Mouse (Mus musculus) embryonic facial prominence, embryonic 12.5 days (tissue): Measurements from ENCODE around the gene Ptpro. TPM values are rescaled to one million over a fixed set of nuclear protein-coding genes. Genes with fewer than 3 reads are reported as not detected.
"Not testable (repeated sequence)": the region's sequence is repeated elsewhere in the genome, so short reads cannot be mapped to it uniquely, and the experiment has no call there.

Experiments
- ATAC-seq: fragments of 200-750 bp; cut with Nextera tagmentation; 2 replicates; pipeline ENCODE4 v1.8.0; 2017; ENCODE audit not compliant: insufficient number of reproducible peaks, insufficient read depth, low FRiP score, low TSS enrichment
- H3K27ac ChIP-seq: fragments of 300-500 bp; sonication (generic); 2 replicates; pipeline ENCODE4 v1.5.1; 2016; ENCODE audit warnings: mild to moderate bottlenecking
- H3K27me3 ChIP-seq: fragments of 300-500 bp; sonication (generic); 2 replicates; pipeline ENCODE4 v1.6.1; 2016; ENCODE audit warnings: mild to moderate bottlenecking, moderate library complexity
- H3K36me3 ChIP-seq: fragments of 300-500 bp; sonication (generic); 2 replicates; pipeline ENCODE4 v1.6.1; 2016; ENCODE audit warnings: mild to moderate bottlenecking
- H3K4me1 ChIP-seq: fragments of 300-500 bp; sonication (generic); 2 replicates; pipeline ENCODE4 v1.6.1; 2016
- H3K4me2 ChIP-seq: fragments of 300-500 bp; sonication (generic); replicated peaks from 2 replicates; pipeline ENCODE4 v1.6.1; 2016; ENCODE audit warnings: mild to moderate bottlenecking, moderate library complexity
- H3K4me3 ChIP-seq: fragments of 300-500 bp; sonication (generic); 2 replicates; pipeline ENCODE4 v1.5.1; 2016; ENCODE audit warnings: mild to moderate bottlenecking
- H3K9ac ChIP-seq: fragments of 300-500 bp; sonication (generic); 2 replicates; pipeline ENCODE4 v1.6.1; 2016; ENCODE audit warnings: mild to moderate bottlenecking, moderate library complexity
- H3K9me3 ChIP-seq: fragments of 300-500 bp; sonication (generic); 2 replicates; pipeline ENCODE4 v1.6.1; 2016; ENCODE audit warnings: mild to moderate bottlenecking, moderate library complexity
- WGBS: fragments of 180-500 bp; shearing (Covaris S2); methylation state at CpG from one replicate; pipeline ENCODE4 v1.1.7; 2016; 5-methylcytosine and 5-hydroxymethylcytosine counted together
- polyA plus RNA-seq: library from polyadenylated mRNA; unstranded; fragments of >200 nt; fragmentation: Nextera tagmentation; extraction: Ambion mirVana; gene quantifications from 2 replicates; pipeline ENCODE4 v1.2.1, GENCODE M21; 2016

The Ptpro gene
- polyA plus RNA-seq, 1 experiment from 2014 or later, result 3.7 TPM

DNA sequence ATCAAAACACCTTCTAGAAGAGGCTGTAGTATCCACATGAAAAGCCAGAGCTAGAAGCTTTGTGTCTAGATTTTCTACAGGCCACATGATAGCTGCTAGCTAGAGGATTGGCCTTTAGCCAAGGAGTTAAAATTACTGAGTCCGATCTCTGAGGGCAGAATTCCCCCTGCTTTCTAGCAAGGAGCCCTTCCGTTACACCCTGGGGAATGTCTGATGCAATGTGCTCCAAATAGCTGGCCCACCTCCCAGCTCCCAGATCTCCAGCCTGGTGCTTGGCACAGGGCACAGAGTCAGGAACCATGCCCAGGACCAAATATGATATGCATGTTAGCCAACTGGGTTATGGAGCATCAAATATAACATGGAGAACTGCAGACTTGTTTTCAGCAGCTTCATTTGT lies 213.1 kb downstream of the Ptpro start:
- H3K4me2 ChIP-seq, result no peak overlapping the region
- H3K9ac ChIP-seq, result no peak overlapping the region; the same call in 1 of the 2 replicates
- H3K4me3 ChIP-seq, result no peak overlapping the region
- H3K27me3 ChIP-seq, result no peaks in the 10 kb centered on the region
- no peaks in the 10 kb centered on the region for H3K36me3 ChIP-seq
- WGBS, result 25% methylated on average over 2 of the region's 2 CpGs
- no peaks in the 10 kb centered on the region for H3K9me3 ChIP-seq
- peaks cover 4% of the 10 kb centered on the region; the same call in 1 of the 2 replicates for H3K4me1 ChIP-seq
- peak; percentile 42; the same call in 1 of the 2 replicates for ATAC-seq
- no peak overlapping the region for H3K27ac ChIP-seq

DNA sequence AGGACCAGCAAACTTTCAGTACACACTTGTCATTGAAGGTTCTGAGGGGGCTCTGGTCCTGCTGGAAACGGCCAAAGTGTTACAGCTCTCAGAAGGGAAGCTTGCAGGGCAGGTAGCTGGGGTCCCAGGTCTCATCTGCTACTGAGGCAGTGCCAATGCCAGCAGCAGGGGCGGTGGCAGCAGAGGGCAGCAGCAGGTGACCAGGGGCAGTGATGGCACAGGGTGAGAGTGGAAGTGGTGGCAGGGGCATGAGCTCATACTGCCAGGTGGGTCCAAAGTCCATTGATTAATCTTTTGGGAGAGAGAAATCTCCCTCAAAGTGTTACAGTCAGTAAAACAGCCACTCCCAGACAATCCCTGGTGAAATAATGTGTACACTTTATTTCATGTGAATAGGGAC lies 214.1 kb downstream of the Ptpro start:
- H3K36me3 ChIP-seq, result no peaks in the 10 kb centered on the region
- WGBS, result 78% methylated on average over 2 of the region's 2 CpGs
- no peak overlapping the region for H3K4me2 ChIP-seq
- H3K27ac ChIP-seq, result no peak overlapping the region
- peaks cover 13% of the 10 kb centered on the region for H3K4me1 ChIP-seq
- H3K27me3 ChIP-seq, result no peaks in the 10 kb centered on the region
- H3K9me3 ChIP-seq, result no peaks in the 10 kb centered on the region
- H3K9ac ChIP-seq, result no peak overlapping the region
- no peak for ATAC-seq
- no peak overlapping the region for H3K4me3 ChIP-seq

DNA sequence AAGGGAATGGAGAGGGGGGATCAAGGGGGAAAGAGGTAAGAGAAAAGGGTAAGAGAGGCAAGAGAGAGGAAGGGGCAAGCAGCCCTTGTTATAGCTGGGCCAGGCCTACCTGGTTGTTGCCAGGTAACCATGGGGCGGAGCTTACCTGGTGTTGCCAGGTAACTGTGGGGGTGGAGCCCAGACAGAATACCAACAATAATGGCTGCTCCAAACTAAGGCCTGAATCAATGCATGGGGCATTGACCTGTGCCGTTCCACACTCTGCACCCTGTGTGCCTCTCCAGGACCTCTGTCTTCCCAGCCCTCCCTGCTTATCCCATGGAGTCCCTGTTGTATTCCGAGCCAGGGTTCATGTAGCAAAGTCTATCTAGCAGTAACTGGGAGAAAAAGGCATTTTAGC lies 215.6 kb downstream of the Ptpro start:
- 92% methylated on average over 3 of the region's 3 CpGs for WGBS
- no peak overlapping the region for H3K27ac ChIP-seq
- ATAC-seq, result no peak
- H3K9me3 ChIP-seq, result no peaks in the 10 kb centered on the region
- H3K4me2 ChIP-seq, result no peak overlapping the region
- H3K27me3 ChIP-seq, result no peaks in the 10 kb centered on the region
- no peak overlapping the region for H3K9ac ChIP-seq
- H3K4me1 ChIP-seq, result peaks cover 18% of the 10 kb centered on the region
- no peak overlapping the region for H3K4me3 ChIP-seq
- no peaks in the 10 kb centered on the region for H3K36me3 ChIP-seq

DNA sequence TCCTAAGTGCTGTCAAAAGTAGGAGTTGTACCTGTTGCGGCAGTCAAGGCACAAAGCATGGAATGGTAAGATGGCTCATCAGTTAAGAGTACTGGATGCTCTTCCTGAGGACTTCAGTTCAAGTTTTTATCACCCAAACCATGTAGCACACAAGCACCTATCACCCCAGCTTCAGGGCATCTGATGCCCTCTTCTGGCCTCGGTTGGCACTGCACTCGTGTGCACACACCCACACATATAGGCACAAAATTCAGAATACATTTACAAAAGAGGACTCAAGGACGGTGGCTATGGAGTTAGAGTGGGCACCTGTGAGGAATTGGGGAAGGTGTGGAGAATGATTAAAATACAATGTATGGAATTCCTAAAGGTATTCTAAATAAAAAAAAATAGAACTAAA lies 217.4 kb downstream of the Ptpro start:
- H3K27ac ChIP-seq, result no peak overlapping the region
- H3K27me3 ChIP-seq, result no peaks in the 10 kb centered on the region
- H3K4me3 ChIP-seq, result no peak overlapping the region
- peaks cover 18% of the 10 kb centered on the region for H3K4me1 ChIP-seq
- ATAC-seq, result no peak
- no peaks in the 10 kb centered on the region for H3K36me3 ChIP-seq
- 94% methylated on average over 4 of the region's 4 CpGs for WGBS
- H3K4me2 ChIP-seq, result no peak overlapping the region
- no peaks in the 10 kb centered on the region for H3K9me3 ChIP-seq
- H3K9ac ChIP-seq, result no peak overlapping the region

DNA sequence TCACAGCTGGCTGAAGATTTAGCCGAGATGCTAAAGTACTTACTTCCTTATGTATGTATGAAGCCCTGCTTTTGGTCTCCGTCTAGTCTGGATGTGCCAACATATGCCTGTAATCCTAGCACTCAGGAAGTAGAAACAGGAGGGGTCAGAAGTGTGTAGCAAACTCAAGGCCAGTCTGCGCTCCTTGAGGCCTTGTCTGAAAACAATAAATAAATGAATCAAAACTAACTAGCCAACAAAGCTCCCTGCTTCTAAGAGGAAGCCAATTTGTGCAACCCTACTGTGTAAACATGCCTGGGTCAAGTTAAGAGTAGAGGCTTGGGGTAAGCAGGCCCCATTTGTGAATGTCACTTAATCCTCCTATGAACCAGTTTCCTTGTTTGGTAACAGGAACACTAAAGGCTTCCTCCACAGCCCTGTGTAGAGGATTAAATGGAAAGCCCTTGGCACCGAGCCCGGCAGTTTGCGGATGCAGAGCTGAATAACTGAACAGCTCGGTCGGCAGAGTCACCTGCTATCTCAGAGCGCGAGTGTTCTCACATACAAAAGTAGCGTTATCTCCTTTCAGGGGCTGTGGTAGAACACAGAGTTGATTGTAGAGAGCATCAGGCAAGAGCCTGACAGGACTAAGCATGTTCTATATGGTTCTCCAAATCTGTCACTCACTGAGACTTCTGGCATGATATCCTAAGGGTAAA lies 218.9 kb downstream of the Ptpro start:
- Histone ChIP-seq H3K27me3 (no peaks in the 10 kb centered on the region), H3K9me3 (0 out of 2 replicates have a peak, but pooled peaks cover 3% of the 10 kb centered on the region), H3K27ac (peak overlapping the region; percentile 65), H3K4me2 (no peak overlapping the region), H3K9ac (no peak overlapping the region), H3K4me1 (peaks cover 14% of the 10 kb centered on the region), H3K36me3 (no peaks in the 10 kb centered on the region), H3K4me3 (no peak overlapping the region)
- ATAC-seq, result peak; percentile 79
- 33% methylated on average over 11 of the region's 11 CpGs for WGBS

DNA sequence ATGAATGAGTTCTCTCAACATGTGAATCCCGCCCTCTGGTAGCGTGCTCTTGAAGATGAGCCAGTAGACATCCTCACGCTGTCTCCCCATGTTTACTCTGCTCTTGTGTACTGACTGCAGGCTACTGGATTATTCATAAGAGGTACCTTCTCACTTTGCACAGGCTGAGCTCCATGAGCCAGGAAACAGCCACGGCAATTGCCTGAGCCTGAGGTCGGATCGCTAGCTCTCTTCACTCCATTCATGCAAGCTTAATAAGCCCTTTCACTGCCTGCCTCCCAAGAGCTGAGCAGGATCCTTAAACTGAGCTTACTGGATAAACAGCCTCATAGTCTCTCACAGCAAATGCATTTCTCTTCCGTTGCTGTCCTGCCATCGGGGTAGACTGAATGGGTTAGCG lies 220.0 kb downstream of the Ptpro start:
- Histone ChIP-seq H3K27me3 (no peaks in the 10 kb centered on the region), H3K27ac (no peak overlapping the region), H3K4me2 (no peak overlapping the region), H3K9ac (no peak overlapping the region), H3K4me3 (no peak overlapping the region), H3K9me3 (0 out of 2 replicates have a peak, but pooled peaks cover 3% of the 10 kb centered on the region), H3K36me3 (no peaks in the 10 kb centered on the region), H3K4me1 (peaks cover 14% of the 10 kb centered on the region)
- WGBS, result 74% methylated on average over 9 of the region's 9 CpGs
- ATAC-seq, result no peak

DNA sequence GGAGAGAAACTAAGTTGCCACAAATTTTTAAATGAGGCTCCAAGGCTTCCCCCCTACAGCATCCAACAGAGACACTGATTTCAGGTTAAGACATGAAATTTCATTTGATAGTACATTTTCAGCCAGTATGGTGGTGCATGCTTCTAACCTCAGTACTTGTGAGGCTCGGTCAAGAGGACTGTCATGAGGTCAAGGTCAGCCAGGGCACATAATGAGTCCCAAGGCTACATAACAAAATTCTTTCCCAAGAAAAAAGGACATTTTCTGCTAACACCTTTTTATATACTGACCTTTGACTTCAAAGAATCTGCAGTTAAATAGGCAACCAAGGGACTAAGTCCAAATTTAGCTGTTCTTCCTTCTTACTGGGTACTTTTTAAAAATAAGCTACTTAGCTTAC lies 221.3 kb downstream of the Ptpro start:
- Histone ChIP-seq H3K27me3 (no peaks in the 10 kb centered on the region), H3K4me2 (no peak overlapping the region), H3K27ac (no peak overlapping the region), H3K9ac (no peak overlapping the region), H3K4me1 (peaks cover 14% of the 10 kb centered on the region), H3K4me3 (no peak overlapping the region), H3K36me3 (no peaks in the 10 kb centered on the region), H3K9me3 (0 out of 2 replicates have a peak, but pooled peaks cover 3% of the 10 kb centered on the region)
- ATAC-seq, result no peak
- 45% methylated on average over 1 of the region's 1 CpGs for WGBS

DNA sequence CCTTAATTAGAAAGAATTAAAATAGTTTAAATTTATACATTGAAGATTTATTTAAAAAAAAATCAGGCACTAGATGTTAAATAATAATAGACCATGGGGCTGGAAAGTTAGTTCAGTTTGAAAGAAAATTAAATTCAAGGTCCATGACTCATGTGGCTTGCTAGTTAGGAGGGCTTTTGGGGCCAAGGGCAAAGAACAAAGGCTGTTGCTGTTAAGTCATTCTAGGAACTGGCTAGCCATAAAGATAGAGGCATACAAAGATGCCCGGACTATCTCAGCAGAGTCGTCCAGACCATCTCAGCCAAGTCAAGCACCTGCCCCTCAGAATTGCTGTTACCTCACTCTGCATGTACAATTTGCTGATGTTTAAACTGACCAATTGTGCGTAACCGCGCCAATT lies 223.6 kb downstream of the Ptpro start:
- not testable (repeated sequence) for H3K36me3 ChIP-seq, H3K4me3 ChIP-seq, H3K4me2 ChIP-seq, ATAC-seq, H3K27me3 ChIP-seq, H3K27ac ChIP-seq, H3K9ac ChIP-seq, H3K9me3 ChIP-seq
- 96% methylated on average over 5 of the region's 5 CpGs for WGBS
- peaks cover 10% of the 10 kb centered on the region for H3K4me1 ChIP-seq

DNA sequence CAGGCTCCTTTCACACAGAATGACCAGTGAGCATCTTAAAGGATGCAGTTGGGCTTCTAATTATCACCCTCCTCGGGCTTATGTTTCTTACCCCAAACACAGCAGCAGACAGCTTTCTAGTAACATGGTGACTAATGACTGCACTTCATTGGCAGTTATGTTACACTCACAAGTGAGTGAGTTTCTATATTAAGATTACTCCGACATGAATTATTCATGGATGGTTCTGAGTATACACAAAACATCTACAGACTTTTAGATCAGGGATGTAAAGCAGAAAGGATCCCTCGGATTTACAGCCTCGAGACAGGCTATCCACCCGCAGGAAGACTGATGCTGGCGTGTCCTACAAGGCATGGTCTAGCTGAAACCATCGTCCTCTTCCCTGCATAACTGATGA lies 230.8 kb downstream of the Ptpro start:
- H3K4me2 ChIP-seq, result no peak overlapping the region
- H3K4me1 ChIP-seq, result no peaks in the 10 kb centered on the region
- no peak overlapping the region for H3K4me3 ChIP-seq
- H3K36me3 ChIP-seq, result peaks cover 4% of the 10 kb centered on the region; the same call in 1 of the 2 replicates
- no peak overlapping the region for H3K9ac ChIP-seq
- no peaks in the 10 kb centered on the region for H3K9me3 ChIP-seq
- ATAC-seq, result no peak
- 81% methylated on average over 7 of the region's 7 CpGs for WGBS
- no peak overlapping the region for H3K27ac ChIP-seq
- no peaks in the 10 kb centered on the region; the same call in 1 of the 2 replicates for H3K27me3 ChIP-seq

DNA sequence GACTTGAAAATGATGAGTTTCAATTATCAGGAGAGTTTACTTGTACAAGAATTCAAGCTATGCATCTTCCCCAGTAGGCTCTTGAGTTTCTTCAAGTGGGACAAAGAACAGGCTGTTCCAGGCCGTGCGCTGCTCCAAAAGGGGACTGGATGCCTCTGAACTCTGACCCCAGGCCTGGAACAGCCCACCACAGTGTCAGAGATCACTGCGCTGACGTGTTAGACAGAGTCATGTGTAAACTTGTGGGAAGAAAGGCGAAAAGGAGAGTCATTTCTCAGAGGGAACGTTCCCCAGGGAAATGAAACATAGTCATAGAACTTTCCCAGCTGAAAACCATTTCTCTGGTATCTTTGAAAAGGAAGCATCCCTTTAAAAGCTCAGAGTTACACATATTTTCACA lies 235.3 kb downstream of the Ptpro start:
- no peaks in the 10 kb centered on the region for H3K4me1 ChIP-seq
- H3K4me3 ChIP-seq, result no peak overlapping the region
- no peak overlapping the region for H3K9ac ChIP-seq
- no peaks in the 10 kb centered on the region; the same call in 1 of the 2 replicates for H3K27me3 ChIP-seq
- no peak overlapping the region for H3K4me2 ChIP-seq
- H3K36me3 ChIP-seq, result no peaks in the 10 kb centered on the region
- no peak for ATAC-seq
- 24% methylated on average over 6 of the region's 6 CpGs for WGBS
- no peaks in the 10 kb centered on the region for H3K9me3 ChIP-seq
- H3K27ac ChIP-seq, result no peak overlapping the region

DNA sequence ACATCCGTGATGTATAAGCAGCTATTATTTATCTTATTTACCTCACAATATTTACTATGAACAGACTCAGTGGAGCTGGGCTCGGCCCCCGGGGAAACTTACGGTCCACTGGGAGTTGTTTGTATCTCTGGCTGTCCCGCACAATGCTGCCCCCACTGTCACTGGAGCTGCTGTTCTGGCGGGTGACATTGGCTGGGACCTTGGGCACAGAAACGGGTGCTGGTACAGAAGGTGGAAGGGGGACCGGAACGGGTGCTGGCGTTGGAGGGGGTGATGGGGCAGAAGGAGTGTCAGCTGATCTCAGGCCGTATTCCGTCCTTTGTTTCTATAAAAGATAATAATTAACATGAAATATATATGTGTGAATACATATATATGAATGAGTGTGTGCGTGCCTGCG lies 238.0 kb downstream of the Ptpro start:
- no peak for ATAC-seq
- Histone ChIP-seq H3K27ac (no peak overlapping the region), H3K36me3 (no peaks in the 10 kb centered on the region), H3K9ac (no peak overlapping the region), H3K4me1 (no peaks in the 10 kb centered on the region), H3K27me3 (no peaks in the 10 kb centered on the region), H3K9me3 (no peaks in the 10 kb centered on the region), H3K4me2 (no peak overlapping the region), H3K4me3 (no peak overlapping the region)
- WGBS, result 89% methylated on average over 14 of the region's 14 CpGs

DNA sequence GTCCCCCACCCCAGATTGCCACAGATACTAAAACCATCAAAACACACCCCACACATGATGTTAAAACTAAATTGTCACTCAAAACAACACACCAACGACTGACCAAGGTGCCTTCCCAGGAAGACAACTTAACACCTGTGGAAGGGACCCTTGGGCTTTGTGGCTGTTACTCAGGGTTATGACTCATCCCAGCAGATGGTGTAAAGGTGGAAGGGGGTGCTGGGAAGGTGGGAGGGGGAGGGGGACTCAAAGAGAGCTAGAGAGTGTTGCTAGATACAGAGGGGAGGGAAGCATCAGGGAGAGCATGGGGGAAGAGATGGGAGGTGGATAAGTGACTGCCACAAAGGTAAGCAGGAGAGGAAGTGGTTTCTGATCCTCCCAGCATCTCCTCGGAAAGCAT lies 239.5 kb downstream of the Ptpro start:
- no peaks in the 10 kb centered on the region for H3K9me3 ChIP-seq
- H3K27ac ChIP-seq, result no peak overlapping the region
- H3K4me2 ChIP-seq, result no peak overlapping the region
- H3K4me3 ChIP-seq, result no peak overlapping the region
- no peak for ATAC-seq
- no peaks in the 10 kb centered on the region for H3K36me3 ChIP-seq
- H3K4me1 ChIP-seq, result no peaks in the 10 kb centered on the region
- H3K27me3 ChIP-seq, result no peaks in the 10 kb centered on the region
- 60% methylated on average over 2 of the region's 2 CpGs for WGBS
- H3K9ac ChIP-seq, result no peak overlapping the region
